Mouse (Mus musculus): ENCODE results near the gene Lmod2. TPM values are rescaled to one million over a fixed set of nuclear protein-coding genes. Genes with fewer than 3 reads are reported as not detected.

Lmod2 gene
- polyA plus RNA-seq, 1 experiment from 2014 or later, result not detected

DNA sequence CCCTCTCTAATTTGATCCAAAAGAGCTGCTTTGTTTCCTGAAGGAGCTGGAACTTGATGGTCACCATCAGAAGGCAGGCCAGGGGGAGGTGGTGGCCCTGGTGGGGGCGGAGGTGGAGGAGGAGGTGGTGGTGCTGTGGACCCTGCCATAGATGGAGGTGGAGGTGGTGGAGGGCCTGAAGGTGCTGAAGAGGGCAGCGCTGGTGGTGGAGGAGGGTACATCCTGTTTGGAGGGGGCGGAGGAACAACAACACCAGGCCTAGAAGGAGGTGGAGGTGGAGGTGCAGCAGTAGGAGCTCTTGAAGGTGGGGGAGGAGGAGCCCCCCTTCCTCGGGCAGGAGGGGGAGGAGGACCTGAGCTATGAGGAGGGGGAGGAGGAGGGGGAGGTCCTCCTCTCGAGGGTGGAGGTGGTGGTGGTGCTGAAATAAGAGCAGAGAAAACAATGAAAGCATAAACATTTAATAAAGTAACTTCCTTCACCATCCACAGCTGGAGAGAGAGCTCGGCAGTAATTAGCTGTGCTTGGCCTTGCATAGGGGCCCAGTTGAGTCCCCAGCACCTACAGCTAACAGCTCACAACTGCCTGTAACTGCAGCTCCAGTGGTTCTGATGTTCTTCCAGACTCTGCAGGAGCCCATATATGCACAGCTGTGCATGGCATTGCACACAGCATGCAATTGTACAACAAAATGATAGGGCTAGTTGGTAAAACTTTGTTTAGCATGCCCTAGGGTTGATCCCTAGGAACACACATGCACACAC lies 21.9 kb downstream of the Lmod2 start:
- Histone ChIP-seq H3K9ac (replicated peaks; ENCODE audit: low read depth, low read length) (no peak overlapping the region), H3K27me3 (ENCODE audit: control insufficient read depth, insufficient read depth, low read length) (no peaks in the 10 kb centered on the region), H3K4me2 (ENCODE audit: low read depth, low read length) (no peak overlapping the region), H3K4me3 (ENCODE audit: low read depth, low read length) (no peak overlapping the region), H3K9me3 (ENCODE audit: control insufficient read depth, low read length) (no peaks in the 10 kb centered on the region), H3K36me3 (ENCODE audit: control insufficient read depth, insufficient read depth, low read length) (peaks cover 16% of the 10 kb centered on the region; the same call in 1 of the 2 replicates), H3K27ac (ENCODE audit: low read depth, low read length) (no peak overlapping the region), H3K4me1 (ENCODE audit: control insufficient read depth, insufficient read depth, low read length) (no peaks in the 10 kb centered on the region)
- ATAC-seq (ENCODE audit: low read depth), result peak; percentile 41; the same call in 1 of the 2 replicates
- WGBS, result 72% methylated on average over 6 of the region's 6 CpGs

DNA sequence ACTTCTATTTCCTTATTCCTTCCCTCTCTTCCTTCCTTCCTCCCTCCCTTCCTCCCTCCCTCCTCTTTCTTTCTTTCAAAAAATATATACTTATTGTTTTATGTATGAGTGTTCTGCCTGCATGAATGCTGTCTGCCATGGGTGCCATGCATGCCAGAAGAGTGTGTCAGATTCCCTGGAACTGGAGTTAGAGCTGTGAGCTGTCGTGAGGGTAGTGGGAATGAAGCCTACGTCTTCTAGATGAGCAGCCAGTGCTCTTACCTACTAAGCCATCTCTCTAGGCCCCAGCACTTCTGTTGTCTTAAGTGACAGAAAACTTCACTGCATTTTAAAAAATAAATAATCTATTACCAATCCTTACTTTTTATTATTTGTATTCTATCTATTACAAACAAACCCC lies 23.4 kb downstream of the Lmod2 start:
- H3K4me3 ChIP-seq (ENCODE audit: low read depth, low read length), result no peak overlapping the region
- WGBS, result 86% methylated on average over 2 of the region's 2 CpGs
- H3K27ac ChIP-seq (ENCODE audit: low read depth, low read length), result no peak overlapping the region
- 0 out of 2 replicates have a peak, but pooled peaks cover 16% of the 10 kb centered on the region for H3K36me3 ChIP-seq (ENCODE audit: control insufficient read depth, insufficient read depth, low read length)
- H3K4me1 ChIP-seq (ENCODE audit: control insufficient read depth, insufficient read depth, low read length), result no peaks in the 10 kb centered on the region
- no peaks in the 10 kb centered on the region for H3K27me3 ChIP-seq (ENCODE audit: control insufficient read depth, insufficient read depth, low read length)
- ATAC-seq (ENCODE audit: low read depth), result no peak
- H3K9ac ChIP-seq (replicated peaks; ENCODE audit: low read depth, low read length), result no peak overlapping the region
- H3K4me2 ChIP-seq (ENCODE audit: low read depth, low read length), result no peak overlapping the region
- H3K9me3 ChIP-seq (ENCODE audit: control insufficient read depth, low read length), result no peaks in the 10 kb centered on the region

DNA sequence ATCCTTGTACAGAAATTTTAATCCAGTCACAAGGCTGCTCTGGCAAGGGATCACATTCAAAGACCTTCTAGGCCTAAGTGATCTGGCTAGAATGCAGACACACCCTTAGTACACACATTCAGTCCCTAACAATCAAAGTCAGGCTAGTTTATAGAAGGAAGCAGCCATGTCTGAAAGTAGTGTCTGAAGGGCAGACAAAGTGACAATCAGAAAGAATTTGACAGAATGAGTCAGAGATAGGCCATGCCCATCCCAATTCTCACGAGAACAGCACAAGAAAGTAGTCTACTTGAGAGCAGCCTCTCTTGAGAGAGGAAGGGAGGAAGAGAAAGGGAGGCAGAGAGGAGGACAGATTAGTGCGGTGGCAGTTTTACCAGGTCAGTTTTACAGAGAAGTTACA lies 24.5 kb downstream of the Lmod2 start:
- Histone ChIP-seq H3K27ac (ENCODE audit: low read depth, low read length) (no peak overlapping the region), H3K36me3 (ENCODE audit: control insufficient read depth, insufficient read depth, low read length) (0 out of 2 replicates have a peak, but pooled peaks cover 13% of the 10 kb centered on the region), H3K4me3 (ENCODE audit: low read depth, low read length) (no peak overlapping the region), H3K4me1 (ENCODE audit: control insufficient read depth, insufficient read depth, low read length) (no peaks in the 10 kb centered on the region), H3K9ac (replicated peaks; ENCODE audit: low read depth, low read length) (no peak overlapping the region), H3K9me3 (ENCODE audit: control insufficient read depth, low read length) (no peaks in the 10 kb centered on the region), H3K4me2 (ENCODE audit: low read depth, low read length) (no peak overlapping the region), H3K27me3 (ENCODE audit: control insufficient read depth, insufficient read depth, low read length) (no peaks in the 10 kb centered on the region)
- ATAC-seq (ENCODE audit: low read depth), result no peak
- 93% methylated on average over 2 of the region's 2 CpGs for WGBS

DNA sequence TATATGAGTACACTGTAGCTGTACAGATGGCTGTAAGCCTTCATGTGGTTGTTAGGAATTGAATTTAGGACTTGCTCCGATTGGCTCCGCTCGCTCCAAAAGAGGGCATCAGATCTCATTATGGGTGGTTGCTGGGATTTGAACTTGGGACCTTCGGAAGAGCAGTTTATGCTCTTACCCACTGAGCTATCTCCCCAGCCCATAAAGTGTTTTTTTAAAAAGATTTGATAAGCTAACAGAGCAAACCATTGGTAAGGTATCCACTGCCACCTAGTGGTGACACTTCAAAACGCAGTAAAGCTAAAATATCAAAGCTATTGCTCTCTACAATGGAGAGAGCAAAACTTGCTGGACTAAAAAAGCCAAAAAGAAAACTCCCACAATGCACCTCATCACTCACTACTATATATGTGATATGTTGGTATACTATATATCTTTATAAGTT lies 30.0 kb downstream of the Lmod2 start:
- WGBS, result 69% methylated on average over 5 of the region's 5 CpGs
- peaks cover 2% of the 10 kb centered on the region; the same call in 1 of the 2 replicates for H3K36me3 ChIP-seq (ENCODE audit: control insufficient read depth, insufficient read depth, low read length)
- H3K9me3 ChIP-seq (ENCODE audit: control insufficient read depth, low read length), result no peaks in the 10 kb centered on the region
- no peak overlapping the region for H3K4me3 ChIP-seq (ENCODE audit: low read depth, low read length)
- peak; percentile 65; the same call in 1 of the 2 replicates for ATAC-seq (ENCODE audit: low read depth)
- no peak overlapping the region for H3K27ac ChIP-seq (ENCODE audit: low read depth, low read length)
- H3K4me1 ChIP-seq (ENCODE audit: control insufficient read depth, insufficient read depth, low read length), result no peaks in the 10 kb centered on the region
- H3K27me3 ChIP-seq (ENCODE audit: control insufficient read depth, insufficient read depth, low read length), result no peaks in the 10 kb centered on the region
- no peak overlapping the region for H3K4me2 ChIP-seq (ENCODE audit: low read depth, low read length)
- H3K9ac ChIP-seq (replicated peaks; ENCODE audit: low read depth, low read length), result no peak overlapping the region

DNA sequence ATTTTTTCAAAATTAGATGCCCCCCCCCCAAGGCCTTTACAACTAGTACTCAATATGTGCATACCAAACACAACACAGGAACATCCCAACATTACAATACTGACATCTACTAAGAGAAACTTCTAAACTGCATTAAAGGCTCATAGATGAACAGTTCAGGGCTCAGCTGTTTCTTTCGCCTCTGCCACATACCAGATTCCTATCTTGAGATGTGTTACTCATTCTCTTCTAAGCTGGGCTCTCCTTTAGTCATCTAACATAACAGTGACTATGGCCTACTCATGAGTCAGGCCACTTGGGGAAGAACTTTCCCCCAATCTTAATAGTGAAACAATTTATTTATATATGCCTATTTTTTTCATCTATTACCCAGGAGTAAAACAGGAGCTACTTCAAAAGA lies 30.9 kb downstream of the Lmod2 start:
- WGBS, result 82% methylated on average over 1 of the region's 1 CpGs
- H3K9me3 ChIP-seq (ENCODE audit: control insufficient read depth, low read length), result no peaks in the 10 kb centered on the region
- H3K36me3 ChIP-seq (ENCODE audit: control insufficient read depth, insufficient read depth, low read length), result peaks cover 2% of the 10 kb centered on the region
- H3K27ac ChIP-seq (ENCODE audit: low read depth, low read length), result no peak overlapping the region
- no peak overlapping the region for H3K9ac ChIP-seq (replicated peaks; ENCODE audit: low read depth, low read length)
- no peak for ATAC-seq (ENCODE audit: low read depth)
- no peaks in the 10 kb centered on the region for H3K27me3 ChIP-seq (ENCODE audit: control insufficient read depth, insufficient read depth, low read length)
- no peak overlapping the region for H3K4me2 ChIP-seq (ENCODE audit: low read depth, low read length)
- no peak overlapping the region for H3K4me3 ChIP-seq (ENCODE audit: low read depth, low read length)
- H3K4me1 ChIP-seq (ENCODE audit: control insufficient read depth, insufficient read depth, low read length), result no peaks in the 10 kb centered on the region

DNA sequence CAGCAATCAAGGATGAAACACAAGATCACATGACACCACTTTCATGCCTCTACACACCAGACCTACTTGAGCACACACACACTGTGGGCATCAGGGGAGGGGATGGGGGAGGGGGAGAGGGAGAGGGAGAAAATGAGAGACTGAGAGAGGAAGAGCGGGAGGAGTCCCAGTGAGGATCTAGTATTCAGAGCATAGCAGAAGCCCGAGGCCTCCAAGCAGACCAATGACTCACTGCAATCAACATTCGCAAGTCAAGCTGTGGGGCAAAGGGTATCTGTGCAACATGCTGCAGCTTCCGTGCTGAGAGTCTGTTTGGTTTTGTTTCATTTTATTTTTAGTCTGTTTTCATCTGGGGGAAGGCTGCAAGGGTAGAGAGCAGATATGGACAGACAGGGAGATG lies 34.5 kb downstream of the Lmod2 start:
- 88% methylated on average over 4 of the region's 4 CpGs for WGBS
- Histone ChIP-seq H3K4me2 (ENCODE audit: low read depth, low read length) (no peak overlapping the region), H3K9ac (replicated peaks; ENCODE audit: low read depth, low read length) (no peak overlapping the region), H3K27ac (ENCODE audit: low read depth, low read length) (no peak overlapping the region), H3K36me3 (ENCODE audit: control insufficient read depth, insufficient read depth, low read length) (no peaks in the 10 kb centered on the region; the same call in none of the 2 replicates), H3K4me1 (ENCODE audit: control insufficient read depth, insufficient read depth, low read length) (no peaks in the 10 kb centered on the region), H3K9me3 (ENCODE audit: control insufficient read depth, low read length) (no peaks in the 10 kb centered on the region), H3K27me3 (ENCODE audit: control insufficient read depth, insufficient read depth, low read length) (no peaks in the 10 kb centered on the region), H3K4me3 (ENCODE audit: low read depth, low read length) (no peak overlapping the region)
- no peak; the same call in 1 of the 2 replicates for ATAC-seq (ENCODE audit: low read depth)

DNA sequence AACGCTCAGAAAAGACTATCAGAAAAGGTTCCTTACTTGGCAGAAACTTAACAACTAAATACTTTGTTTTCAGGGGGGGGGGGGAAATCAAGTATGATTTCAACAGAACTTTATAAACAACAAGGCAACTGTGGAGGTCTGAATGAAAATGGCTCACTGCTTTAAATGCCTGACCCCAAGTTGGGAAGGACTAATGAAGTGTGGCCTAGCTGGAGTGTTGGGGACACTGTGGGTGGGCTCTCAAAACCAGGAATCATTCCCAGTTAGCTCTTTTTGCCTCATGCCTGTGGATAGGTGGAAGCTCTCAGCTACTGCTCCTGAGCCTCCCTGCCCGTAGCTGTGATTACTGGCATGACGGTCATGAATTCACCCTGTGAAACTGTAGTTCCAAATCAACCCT lies 36.5 kb downstream of the Lmod2 start:
- ATAC-seq (ENCODE audit: low read depth), result no peak
- no peak overlapping the region for H3K9ac ChIP-seq (replicated peaks; ENCODE audit: low read depth, low read length)
- no peaks in the 10 kb centered on the region for H3K9me3 ChIP-seq (ENCODE audit: control insufficient read depth, low read length)
- 90% methylated on average over 3 of the region's 3 CpGs for WGBS
- no peaks in the 10 kb centered on the region for H3K4me1 ChIP-seq (ENCODE audit: control insufficient read depth, insufficient read depth, low read length)
- no peaks in the 10 kb centered on the region for H3K27me3 ChIP-seq (ENCODE audit: control insufficient read depth, insufficient read depth, low read length)
- no peak overlapping the region for H3K4me2 ChIP-seq (ENCODE audit: low read depth, low read length)
- no peak overlapping the region for H3K4me3 ChIP-seq (ENCODE audit: low read depth, low read length)
- H3K27ac ChIP-seq (ENCODE audit: low read depth, low read length), result no peak overlapping the region
- H3K36me3 ChIP-seq (ENCODE audit: control insufficient read depth, insufficient read depth, low read length), result no peaks in the 10 kb centered on the region; the same call in none of the 2 replicates

DNA sequence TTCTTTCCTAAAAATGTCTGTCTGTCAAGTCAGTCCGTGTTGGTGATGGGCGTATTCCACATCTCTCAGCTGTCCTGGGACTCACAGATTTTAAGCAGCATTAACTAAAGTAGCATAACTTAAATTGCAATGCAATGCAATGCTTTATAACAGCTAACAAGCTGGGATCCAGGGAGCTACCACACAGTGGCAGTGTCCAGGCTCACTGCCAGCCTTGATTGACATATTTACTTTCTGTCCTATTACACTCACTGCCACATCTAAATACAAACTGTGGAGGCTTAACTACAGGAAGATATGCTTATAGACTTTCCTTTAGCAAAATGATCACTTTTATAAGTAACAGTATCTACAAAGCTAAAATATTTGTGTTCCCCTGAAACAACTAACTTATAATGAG lies 38.3 kb downstream of the Lmod2 start:
- Histone ChIP-seq H3K36me3 (ENCODE audit: control insufficient read depth, insufficient read depth, low read length) (no peaks in the 10 kb centered on the region; the same call in none of the 2 replicates), H3K4me3 (ENCODE audit: low read depth, low read length) (no peak overlapping the region), H3K9ac (replicated peaks; ENCODE audit: low read depth, low read length) (no peak overlapping the region), H3K4me1 (ENCODE audit: control insufficient read depth, insufficient read depth, low read length) (no peaks in the 10 kb centered on the region), H3K4me2 (ENCODE audit: low read depth, low read length) (no peak overlapping the region), H3K27ac (ENCODE audit: low read depth, low read length) (no peak overlapping the region), H3K9me3 (ENCODE audit: control insufficient read depth, low read length) (no peaks in the 10 kb centered on the region), H3K27me3 (ENCODE audit: control insufficient read depth, insufficient read depth, low read length) (no peaks in the 10 kb centered on the region)
- 92% methylated on average over 2 of the region's 2 CpGs for WGBS
- ATAC-seq (ENCODE audit: low read depth), result no peak

DNA sequence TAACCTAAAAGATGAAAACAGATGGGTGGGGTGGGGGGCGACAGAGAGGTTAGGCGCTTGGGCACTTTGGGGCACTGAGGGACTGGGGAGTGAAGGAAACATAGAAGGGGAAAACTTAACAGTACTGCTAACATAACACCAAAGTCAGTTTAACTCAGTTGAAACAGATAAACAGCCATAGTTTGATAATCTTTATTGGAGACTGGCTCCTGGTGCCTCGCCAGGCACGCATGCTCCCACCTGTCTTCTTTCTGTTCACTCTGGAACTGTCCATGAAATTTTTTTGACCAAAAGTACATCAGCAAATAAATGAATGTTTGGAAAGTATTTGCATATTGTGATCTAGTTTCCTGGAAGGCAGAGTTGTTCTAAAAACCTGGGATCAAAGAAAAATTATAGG lies 43.7 kb downstream of the Lmod2 start:
- Histone ChIP-seq H3K27ac (ENCODE audit: low read depth, low read length) (no peak overlapping the region), H3K36me3 (ENCODE audit: control insufficient read depth, insufficient read depth, low read length) (no peaks in the 10 kb centered on the region), H3K4me2 (ENCODE audit: low read depth, low read length) (no peak overlapping the region), H3K9me3 (ENCODE audit: control insufficient read depth, low read length) (no peaks in the 10 kb centered on the region), H3K4me3 (ENCODE audit: low read depth, low read length) (no peak overlapping the region), H3K4me1 (ENCODE audit: control insufficient read depth, insufficient read depth, low read length) (no peaks in the 10 kb centered on the region), H3K27me3 (ENCODE audit: control insufficient read depth, insufficient read depth, low read length) (no peaks in the 10 kb centered on the region), H3K9ac (replicated peaks; ENCODE audit: low read depth, low read length) (no peak overlapping the region)
- no peak for ATAC-seq (ENCODE audit: low read depth)
- 95% methylated on average over 4 of the region's 4 CpGs for WGBS

All from neural tube, embryonic 14.5 days (tissue).